Mouse (Mus musculus) embryonic facial prominence, embryonic 10.5 days (tissue): Measurements from ENCODE around the gene Olfr907. TPM values are rescaled to one million over a fixed set of nuclear protein-coding genes. Genes with fewer than 3 reads are reported as not detected.

Experiments
- DNase-seq: peaks from one replicate; pipeline ENCODE4 v3.0.0-alpha.2; 2017; ENCODE audit warnings: low spot score
- H3K27ac ChIP-seq: fragments of 300-500 bp; sonication (generic); replicated peaks from 2 replicates; pipeline ENCODE4 v1.5.1; 2016; ENCODE audit warnings: mild to moderate bottlenecking
- H3K27me3 ChIP-seq: fragments of 300-500 bp; sonication (generic); replicated peaks from 2 replicates; pipeline ENCODE4 v1.6.1; 2016; ENCODE audit warnings: low read depth, mild to moderate bottlenecking; ENCODE audit not compliant: poor library complexity, severe bottlenecking
- H3K36me3 ChIP-seq: fragments of 300-500 bp; sonication (generic); replicated peaks from 2 replicates; pipeline ENCODE4 v1.6.1; 2016; ENCODE audit warnings: mild to moderate bottlenecking, moderate library complexity
- H3K4me1 ChIP-seq: fragments of 300-500 bp; sonication (generic); 2 replicates; pipeline ENCODE4 v1.6.1; 2016
- H3K4me3 ChIP-seq: fragments of 300-500 bp; sonication (generic); 2 replicates; pipeline ENCODE4 v1.5.1; 2016; ENCODE audit warnings: mild to moderate bottlenecking, moderate library complexity
- H3K9me3 ChIP-seq: fragments of 300-500 bp; sonication (generic); 2 replicates; pipeline ENCODE4 v1.6.1; 2016; ENCODE audit warnings: mild to moderate bottlenecking
- WGBS: fragments of 180-500 bp; shearing (Covaris S2); methylation state at CpG from one replicate; pipeline ENCODE4 v1.1.7; 2016; 5-methylcytosine and 5-hydroxymethylcytosine counted together
- polyA plus RNA-seq: library from polyadenylated mRNA; unstranded; fragments of >200 nt; fragmentation: Nextera tagmentation; extraction: Ambion mirVana; gene quantifications from 2 replicates; pipeline ENCODE4 v1.2.1, GENCODE M21; 2016

The Olfr907 gene
- not detected in 2 replicates for polyA plus RNA-seq

DNA sequence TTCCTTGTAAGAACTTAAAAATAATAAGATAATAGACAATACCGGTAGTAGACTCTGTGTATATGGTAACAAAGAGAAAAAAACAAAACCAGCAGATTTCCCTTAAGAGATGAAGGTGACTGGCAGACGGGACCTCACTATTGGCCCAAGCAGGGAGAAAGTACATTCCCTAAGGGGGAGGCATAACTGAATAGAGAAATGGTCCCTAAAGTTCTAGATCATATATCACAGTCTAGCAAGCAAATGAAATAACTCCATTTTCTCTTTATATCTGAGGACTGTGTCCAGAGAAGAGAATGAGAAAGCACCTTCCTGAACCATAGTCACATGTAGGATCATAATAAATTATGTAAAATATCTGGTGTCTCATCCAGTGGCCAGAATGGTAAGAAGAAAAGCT is at the start of gene Olfr907:
Olfr907 (plus strand) TSS at position 301 of the 400 bp plus-strand sequence.
- H3K36me3 ChIP-seq = no peaks in the 10 kb centered on the region
- H3K9me3 ChIP-seq = no peaks in the 10 kb centered on the region
- 82% methylated on average over 2 of the region's 2 CpGs for WGBS
- DNase-seq = no peak
- H3K27me3 ChIP-seq = no peaks in the 10 kb centered on the region
- no peak within 1 kb of the TSS for H3K4me3 ChIP-seq
- H3K4me1 ChIP-seq = no peaks in the 10 kb centered on the region
- no peak within 1 kb of the TSS for H3K27ac ChIP-seq

DNA sequence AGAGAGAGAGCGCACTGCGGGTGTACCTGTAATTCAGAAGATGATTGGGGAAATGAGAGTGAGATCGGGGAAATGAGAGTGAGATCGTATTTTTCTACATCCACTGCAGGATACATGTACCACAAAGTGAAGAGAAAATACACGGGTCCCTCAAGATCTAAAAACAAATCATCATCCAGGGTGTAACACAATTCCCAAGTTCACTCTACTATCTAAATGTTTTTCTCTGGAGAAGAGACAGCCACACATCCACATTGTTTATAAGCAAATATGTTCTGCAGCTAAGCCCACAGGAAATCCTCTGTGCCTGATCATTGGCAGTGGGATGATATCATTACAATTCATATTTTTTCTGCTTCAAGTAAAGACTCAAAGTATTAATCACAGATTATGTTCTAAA is 48.2 kb upstream of the Olfr907 start, which contains the start of gene Olfr902:
Olfr902 (plus strand) TSS at position 301 of the 400 bp plus-strand sequence.
- Histone ChIP-seq H3K4me3 (no peak within 1 kb of the TSS), H3K27ac (no peak within 1 kb of the TSS), H3K36me3 (no peaks in the 10 kb centered on the region), H3K4me1 (no peaks in the 10 kb centered on the region), H3K27me3 (no peaks in the 10 kb centered on the region), H3K9me3 (no peaks in the 10 kb centered on the region)
- WGBS = 87% methylated on average over 5 of the region's 5 CpGs
- DNase-seq = no peak

DNA sequence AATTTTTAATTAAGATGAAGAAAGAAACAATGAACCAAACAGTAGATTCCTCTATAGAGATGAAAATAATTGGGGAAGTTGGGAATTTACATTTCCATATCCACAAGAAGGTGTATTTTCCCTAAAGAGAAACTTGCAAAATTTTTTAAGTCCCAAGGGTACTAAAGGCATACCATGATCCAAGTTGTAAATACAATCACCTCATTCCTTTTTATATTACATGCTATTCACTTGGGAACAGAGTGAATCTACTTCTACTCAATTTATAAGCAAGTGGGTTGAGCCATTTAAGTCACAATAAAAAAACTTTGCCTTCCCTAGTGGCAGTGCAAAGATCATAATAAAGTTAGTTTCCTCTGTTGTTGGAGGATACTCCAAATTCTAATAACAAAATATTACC is 32.8 kb upstream of the Olfr907 start, which contains the start of gene Olfr904:
Olfr904 (plus strand) TSS at position 301 of the 400 bp plus-strand sequence.
- no peak within 1 kb of the TSS for H3K4me3 ChIP-seq
- H3K27me3 ChIP-seq = no peaks in the 10 kb centered on the region
- DNase-seq = no peak
- no peaks in the 10 kb centered on the region for H3K36me3 ChIP-seq
- H3K27ac ChIP-seq = no peak within 1 kb of the TSS
- no peaks in the 10 kb centered on the region for H3K9me3 ChIP-seq
- no peaks in the 10 kb centered on the region for H3K4me1 ChIP-seq

GRCm38 (mm10) chr9:38470807-38471206 is 24.8 kb upstream of the Olfr907 start, which contains the start of gene Olfr905:
Gene Olfr905, plus strand, starts transcription at chr9:38471107.
- no peak for DNase-seq
- no peaks in the 10 kb centered on the region for H3K27me3 ChIP-seq
- H3K36me3 ChIP-seq = no peaks in the 10 kb centered on the region
- no peak within 1 kb of the TSS for H3K4me3 ChIP-seq
- no peaks in the 10 kb centered on the region for H3K4me1 ChIP-seq
- no peak within 1 kb of the TSS for H3K27ac ChIP-seq
- no peaks in the 10 kb centered on the region for H3K9me3 ChIP-seq

DNA sequence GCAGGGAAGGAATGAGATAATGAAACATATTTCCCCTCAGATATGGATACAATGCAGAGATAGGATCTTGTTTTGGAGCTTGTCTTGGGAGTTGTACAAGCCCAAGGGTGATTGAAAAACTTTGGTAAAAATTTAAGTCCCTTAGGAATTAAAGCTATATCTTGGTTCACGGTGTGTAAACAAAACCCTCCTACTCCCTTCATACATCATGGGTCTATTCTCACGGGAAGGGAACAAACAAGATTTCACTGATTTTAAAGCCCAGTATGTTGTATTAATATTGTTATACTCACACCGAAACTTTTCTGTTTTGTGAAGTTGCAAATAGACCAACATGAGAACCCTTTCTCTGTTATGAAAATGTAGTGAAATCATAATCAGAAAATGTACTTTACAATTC is 8.8 kb upstream of the Olfr907 start, which contains the start of gene Olfr906:
Olfr906 (plus strand) TSS at position 301 of the 400 bp plus-strand sequence.
- 89% methylated on average over 3 of the region's 3 CpGs for WGBS
- Histone ChIP-seq H3K4me1 (no peaks in the 10 kb centered on the region), H3K27me3 (no peaks in the 10 kb centered on the region), H3K36me3 (no peaks in the 10 kb centered on the region), H3K9me3 (no peaks in the 10 kb centered on the region), H3K4me3 (no peak within 1 kb of the TSS), H3K27ac (no peak within 1 kb of the TSS)
- no peak for DNase-seq

- H3K27ac ChIP-seq = no peak overlapping the region
- H3K27me3 ChIP-seq = no peaks in the 10 kb centered on the region
- no peaks in the 10 kb centered on the region for H3K9me3 ChIP-seq
- DNase-seq = no peak
- H3K36me3 ChIP-seq = no peaks in the 10 kb centered on the region
- no peak overlapping the region for H3K4me3 ChIP-seq
- no peaks in the 10 kb centered on the region for H3K4me1 ChIP-seq
- 88% methylated on average over 2 of the region's 2 CpGs for WGBS
These were observed 16.8 kb downstream of the Olfr907 start for GRCm38 (mm10) chr9:38512353-38512752.

DNA sequence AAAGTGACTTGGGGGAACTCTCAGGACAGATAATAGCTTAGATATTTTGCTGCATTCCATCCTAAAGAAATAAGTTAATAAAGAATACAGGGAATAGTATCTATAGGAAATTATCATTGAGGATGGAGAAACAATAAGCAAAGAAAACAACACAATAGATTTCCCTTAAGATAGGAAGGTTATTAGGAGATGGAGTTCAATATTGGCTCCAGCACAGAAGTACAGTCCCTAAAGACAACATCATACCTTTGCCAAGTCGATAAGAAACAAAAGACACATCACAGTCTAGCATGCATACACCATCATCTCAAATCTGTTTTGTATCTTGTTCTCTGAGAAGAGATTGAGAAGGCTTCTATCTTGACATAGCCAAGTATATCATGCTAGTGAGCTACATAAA is 25.7 kb downstream of the Olfr907 start, which contains the start of gene Olfr911-ps1:
Olfr911-ps1 (plus strand) TSS at position 301 of the 400 bp plus-strand sequence.
- 78% methylated on average over 1 of the region's 1 CpGs for WGBS
- Histone ChIP-seq H3K27ac (no peak within 1 kb of the TSS), H3K4me1 (no peaks in the 10 kb centered on the region), H3K4me3 (no peak within 1 kb of the TSS), H3K27me3 (no peaks in the 10 kb centered on the region), H3K36me3 (no peaks in the 10 kb centered on the region), H3K9me3 (no peaks in the 10 kb centered on the region)
- DNase-seq = no peak

DNA sequence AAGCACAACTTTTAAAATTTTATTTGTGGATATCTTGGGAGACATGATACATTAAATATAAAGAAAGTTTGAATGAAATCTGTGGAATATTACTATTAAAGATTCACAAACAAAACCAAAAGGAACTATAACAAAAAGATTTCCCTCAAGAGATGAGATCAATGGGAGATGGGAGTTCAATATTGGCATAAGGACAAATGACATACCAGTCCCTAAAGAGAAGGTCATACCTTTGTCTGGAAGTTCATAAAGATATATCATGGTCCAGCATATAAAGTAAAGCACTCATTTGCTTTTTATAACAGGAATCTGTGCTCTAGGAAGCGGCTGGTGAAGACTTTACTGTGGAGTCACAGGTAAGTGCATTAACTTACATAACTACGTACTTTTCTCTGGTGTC is 41.9 kb downstream of the Olfr907 start, which contains the start of gene Olfr910:
Olfr910 (plus strand) TSS at position 301 of the 400 bp plus-strand sequence.
- no peaks in the 10 kb centered on the region for H3K9me3 ChIP-seq
- WGBS = 91% methylated on average over 2 of the region's 2 CpGs
- no peak within 1 kb of the TSS for H3K27ac ChIP-seq
- DNase-seq = no peak
- H3K36me3 ChIP-seq = no peaks in the 10 kb centered on the region
- no peak within 1 kb of the TSS for H3K4me3 ChIP-seq
- H3K4me1 ChIP-seq = no peaks in the 10 kb centered on the region
- H3K27me3 ChIP-seq = no peaks in the 10 kb centered on the region

Other genes with a start within 250 kb of the Olfr907 start
- gene Olfr143, start 243.0 kb upstream of the Olfr907 start, polyA plus RNA-seq = not detected in 2 replicates
- not detected in 2 replicates for gene Olfr895, start 227.9 kb upstream of the Olfr907 start, polyA plus RNA-seq
- gene Olfr896-ps1, start 204.7 kb upstream of the Olfr907 start, polyA plus RNA-seq = not detected in 2 replicates
- not detected in 2 replicates for gene Olfr25, start 166.7 kb upstream of the Olfr907 start, polyA plus RNA-seq
- gene Olfr898, start 147.4 kb upstream of the Olfr907 start, polyA plus RNA-seq = not detected in 2 replicates
- not detected in 2 replicates for gene Olfr250, start 128.9 kb upstream of the Olfr907 start, polyA plus RNA-seq
- gene Olfr251, start 118.7 kb upstream of the Olfr907 start, polyA plus RNA-seq = not detected in 2 replicates
- not detected in 2 replicates for gene Olfr147, start 94.1 kb upstream of the Olfr907 start, polyA plus RNA-seq
- gene Olfr901, start 66.3 kb upstream of the Olfr907 start, polyA plus RNA-seq = not detected in 2 replicates
- gene Olfr902, start 48.1 kb upstream of the Olfr907 start, polyA plus RNA-seq = not detected in 2 replicates
- not detected in 2 replicates for gene Olfr904, start 32.7 kb upstream of the Olfr907 start, polyA plus RNA-seq
- gene Olfr905, start 24.7 kb upstream of the Olfr907 start, polyA plus RNA-seq = not detected in 2 replicates
- not detected in 2 replicates for gene Olfr906, start 8.7 kb upstream of the Olfr907 start, polyA plus RNA-seq
- not detected in 2 replicates for gene Olfr911-ps1, start 25.8 kb downstream of the Olfr907 start, polyA plus RNA-seq
- gene Olfr910, start 42.0 kb downstream of the Olfr907 start, polyA plus RNA-seq = not detected in 2 replicates
- gene Olfr912, start 84.4 kb downstream of the Olfr907 start, polyA plus RNA-seq = not detected in 2 replicates
- gene Olfr913, start 97.0 kb downstream of the Olfr907 start, polyA plus RNA-seq = not detected in 2 replicates
- gene Olfr914, start 109.3 kb downstream of the Olfr907 start, polyA plus RNA-seq = not detected in 2 replicates
- not detected in 2 replicates for gene Olfr916, start 164.1 kb downstream of the Olfr907 start, polyA plus RNA-seq
- gene Olfr917, start 170.0 kb downstream of the Olfr907 start, polyA plus RNA-seq = not detected in 2 replicates
- not detected in 2 replicates for gene Olfr918, start 178.8 kb downstream of the Olfr907 start, polyA plus RNA-seq
- not detected in 2 replicates for gene Olfr919, start 207.9 kb downstream of the Olfr907 start, polyA plus RNA-seq
- gene Vwa5a, start 222.5 kb downstream of the Olfr907 start, polyA plus RNA-seq = 7.0 and 9.2 TPM in 2 replicates